Mouse (Mus musculus) thymus, adult 2 months (tissue): ENCODE results near the gene Cc2d2b.

Source experiments
- CTCF ChIP-seq: fragments of 200-500 bp; IDR thresholded peaks from 2 replicates; pipeline ENCODE4 v1.5.1; 2012; ENCODE audit warnings: mild to moderate bottlenecking, control low read depth, low read length, moderate library complexity, borderline replicate concordance; ENCODE audit not compliant: control insufficient read depth, poor library complexity, insufficient read depth; ENCODE audit errors: extremely low read depth
- POLR2A ChIP-seq: fragments of 200-500 bp; IDR thresholded peaks from 2 replicates; pipeline ENCODE4 v1.6.1; 2012; ENCODE audit warnings: mild to moderate bottlenecking, low read length, control low read depth, moderate library complexity; ENCODE audit not compliant: control insufficient read depth, poor library complexity, insufficient read depth; ENCODE audit errors: extremely low read depth

- no peak for TF ChIP-seq CTCF
- no peak for TF ChIP-seq POLR2A
Observed at GRCm38 (mm10) chr19:40699816-40700215, 48.7 kb upstream of the Cc2d2b start.
